Mouse (Mus musculus): ENCODE data around the gene Afg3l1.

GRCm38 (mm10) chr8:123450783-123451182 is 26.9 kb upstream of the Afg3l1 start:
- TF ChIP-seq CTCF (IDR thresholded peaks at IDR 0.05; ENCODE audit: borderline replicate concordance, insufficient read depth, low read depth, low read length) (no peak), POLR2A (IDR thresholded peaks at IDR 0.05; ENCODE audit: borderline replicate concordance, insufficient read depth, low read length) (no peak)

All from cerebellum, adult 2 months (tissue).